ENCODE assay signal across 10 mouse cellular contexts in genomic region chr11:32961600-32961999, GRCm38 (mm10).
DNase-seq lines count a peak whose midpoint lies in the region; ATAC-seq lines count a peak whose summit lies in the region.
"Had no signal": no experiment of that assay in that cellular context is flagged by ENCODE, and none has a peak within 500 bp of the region (broad histone marks: within the 10 kb centered on the region; RNA-seq: fewer than 3 reads in every experiment).

No protein-coding gene starts in this region.

- DNase-seq in CD4-positive, CD25-positive, alpha-beta regulatory T cell, adult 2 months (ENCODE audit: low read depth, low spot score), result peak; percentile 24
- DNase-seq in kidney, postnatal 10 days, result peak; percentile 33
- peak; percentile 18 for DNase-seq in thymus, postnatal 4 days
- no peak for DNase-seq in thymus, postnatal 0 days (ENCODE audit: low spot score)
- peak; percentile 55 for DNase-seq in testis, postnatal 14 days (ENCODE audit: low spot score)
- no peak for DNase-seq in neural tube, embryonic 10.5 days (ENCODE audit: extremely low spot score, low spot score)
- DNase-seq: kidney, adult 8-10 months had no signal

- no peaks in the 10 kb centered on the region for H3K27me3 ChIP-seq in kidney, embryonic 16.5 days (ENCODE audit: insufficient read depth, low read length)

- no peaks in the 10 kb centered on the region for H3K36me3 ChIP-seq in kidney, embryonic 16.5 days (ENCODE audit: insufficient read depth, low read length)
- H3K36me3 ChIP-seq: heart, embryonic 12.5 days had no signal

- no peak for ATAC-seq in CD4-positive, CD25-positive, alpha-beta regulatory T cell, adult 4 months
- no peak for ATAC-seq in kidney, embryonic 16.5 days (ENCODE audit: low FRiP score, low TSS enrichment)

- WGBS in kidney, embryonic 16.5 days, result 82% methylated on average over 3 of the region's 3 CpGs

- H3K27ac ChIP-seq in kidney, embryonic 16.5 days (ENCODE audit: low read length), result no peak overlapping the region

- H3K9me3 ChIP-seq in kidney, embryonic 16.5 days (ENCODE audit: low read length), result peaks cover 5% of the 10 kb centered on the region; the same call in 1 of the 2 replicates
- H3K9me3 ChIP-seq: heart, embryonic 12.5 days had no signal

- H3K4me2 ChIP-seq in kidney, embryonic 16.5 days (replicated peaks; ENCODE audit: low read depth, low read length), result no peak overlapping the region
- H3K4me2 ChIP-seq: heart, embryonic 12.5 days had no signal

- no peak overlapping the region for H3K4me3 ChIP-seq in kidney, embryonic 16.5 days (ENCODE audit: low read length)
- H3K4me3 ChIP-seq: heart, embryonic 12.5 days had no signal

- no peaks in the 10 kb centered on the region for H3K4me1 ChIP-seq in kidney, embryonic 16.5 days (ENCODE audit: insufficient read depth, low read length)
- H3K4me1 ChIP-seq: heart, embryonic 12.5 days had no signal

- no peak overlapping the region for H3K9ac ChIP-seq in kidney, embryonic 16.5 days (replicated peaks; ENCODE audit: low read length)
- H3K9ac ChIP-seq: heart, embryonic 12.5 days had no signal

Comparison
In these comparisons a context has a peak if more than half of its experiments do, and no peak if none do; other contexts are left out.
1. DNase-seq: peak in CD4-positive, CD25-positive, alpha-beta regulatory T cell, adult 2 months (single experiment), kidney, postnatal 10 days (single experiment), thymus, postnatal 4 days (single experiment) and testis, postnatal 14 days (single experiment); none in thymus, postnatal 0 days (single experiment) and neural tube, embryonic 10.5 days (single experiment).